Mouse (Mus musculus) c-Kit-negative CD71-positive TER-119-positive erythroid progenitor cells, embryonic 14.5 days (primary cell): ENCODE measurements around the gene Slc27a2.
"Not testable (repeated sequence)": the region's sequence is repeated elsewhere in the genome, so short reads cannot be mapped to it uniquely, and the experiment has no call there.

Experiments used
- DNase-seq: peaks from one replicate; pipeline ENCODE4 v3.0.0-alpha.2; 2013; ENCODE audit warnings: low read depth, low spot score

The Slc27a2 gene

DNA sequence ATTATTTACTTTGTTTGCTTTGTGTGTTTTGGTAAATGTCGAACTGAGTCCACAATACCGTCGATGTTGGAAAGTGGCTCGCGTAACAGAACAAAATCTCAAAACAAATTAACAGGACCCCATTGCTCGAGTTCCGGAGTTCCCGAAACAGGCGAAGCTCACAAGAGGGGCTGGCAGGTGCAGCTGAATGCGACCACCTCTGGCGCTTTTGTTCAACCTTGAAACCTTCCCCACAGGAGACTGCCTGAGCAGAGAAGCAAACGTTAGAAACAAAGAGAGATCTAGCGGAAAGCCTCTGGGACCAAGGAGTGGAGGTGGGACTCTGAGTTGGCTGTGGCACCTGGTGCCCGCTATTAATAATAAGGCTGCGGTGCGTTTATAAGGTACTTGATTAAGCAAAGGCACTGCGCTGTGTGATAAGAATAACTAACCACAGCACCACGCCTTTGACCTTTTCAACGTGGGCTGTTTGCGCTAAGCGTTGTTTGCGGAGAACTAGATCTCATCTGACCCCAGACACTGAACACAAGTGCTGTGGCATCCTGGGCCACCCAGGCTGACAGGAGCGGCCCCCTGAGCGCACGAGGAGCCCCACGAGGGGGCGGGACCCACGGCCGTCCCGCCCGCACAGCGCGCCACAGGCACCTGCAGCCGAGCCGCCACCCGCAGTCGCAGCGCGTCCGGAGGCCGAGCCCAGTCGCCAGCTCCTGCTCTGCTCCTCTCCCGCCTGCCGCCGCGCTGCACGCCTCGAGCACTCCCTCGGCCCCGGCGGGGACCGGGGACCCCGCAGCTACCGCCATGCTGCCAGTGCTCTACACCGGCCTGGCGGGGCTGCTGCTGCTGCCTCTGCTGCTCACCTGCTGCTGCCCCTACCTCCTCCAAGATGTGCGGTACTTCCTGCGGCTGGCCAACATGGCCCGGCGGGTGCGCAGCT lies at the start of gene Slc27a2:
Gene Slc27a2, plus strand, starts transcription at position 51 of the 934 bp plus-strand sequence.
- DNase-seq, result no peak

DNA sequence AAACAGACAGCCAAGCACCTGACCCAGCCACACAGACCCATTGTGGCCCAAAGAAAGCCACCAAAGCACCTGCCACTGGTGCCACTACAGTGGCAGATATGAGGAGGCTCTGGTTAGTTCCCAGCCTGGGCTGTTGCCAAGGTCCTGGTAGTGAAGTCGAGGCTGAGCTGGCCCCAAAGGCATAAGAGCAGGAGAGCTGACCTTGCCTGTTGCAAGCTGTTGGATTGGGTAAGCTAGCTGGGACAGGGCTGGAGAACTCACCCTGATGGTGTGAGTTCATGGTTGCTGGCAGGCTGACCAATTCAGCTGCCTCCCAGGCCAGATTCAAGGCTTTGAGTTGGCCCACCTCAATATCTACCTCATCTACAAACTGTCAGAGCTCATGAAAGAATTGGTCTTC lies 47.1 kb upstream of the Slc27a2 start:
- DNase-seq, result no peak

GRCm38 (mm10) chr2:126507477-126507876 lies 44.7 kb upstream of the Slc27a2 start:
- DNase-seq, result no peak

GRCm38 (mm10) chr2:126508228-126508627 lies 44.0 kb upstream of the Slc27a2 start:
- no peak for DNase-seq

- DNase-seq, result no peak
These were observed 37.0 kb upstream of the Slc27a2 start for GRCm38 (mm10) chr2:126515069-126515826.

DNA sequence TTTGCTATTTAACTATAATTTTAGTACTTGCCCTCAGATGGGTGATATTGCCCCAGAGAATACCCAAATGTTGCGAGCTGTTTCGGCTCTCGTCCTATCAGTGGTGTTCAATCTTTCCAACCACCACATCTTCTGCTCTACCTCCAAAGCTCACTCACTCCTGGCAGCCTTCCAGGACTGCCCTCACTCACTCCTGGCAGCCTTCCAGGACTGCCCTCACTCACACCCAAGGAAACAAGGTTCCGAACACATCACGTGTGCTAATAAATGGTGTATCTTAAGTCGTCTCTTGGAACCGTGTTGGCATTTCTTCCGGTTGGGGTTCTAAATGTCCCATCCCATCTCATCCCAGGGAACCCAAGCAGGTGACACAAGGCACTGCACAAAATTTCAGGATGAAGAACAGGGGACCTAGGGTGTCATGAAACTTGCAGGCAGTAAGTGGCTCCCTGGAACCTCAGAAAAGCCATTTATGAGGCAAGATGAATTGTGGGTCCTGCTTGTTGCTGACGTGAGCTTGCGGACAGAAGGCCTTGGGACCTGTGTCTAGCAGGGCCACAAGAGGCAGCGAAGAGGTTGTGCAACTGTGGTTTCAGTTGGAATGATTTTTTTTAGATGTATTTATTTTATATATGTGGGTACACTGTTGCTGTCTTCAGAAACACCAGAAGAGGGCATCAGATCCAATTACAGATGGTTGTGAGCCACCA lies 32.2 kb upstream of the Slc27a2 start:
- DNase-seq, result no peak

GRCm38 (mm10) chr2:126520828-126521227 lies 31.4 kb upstream of the Slc27a2 start:
- DNase-seq, result peak; percentile 11

DNA sequence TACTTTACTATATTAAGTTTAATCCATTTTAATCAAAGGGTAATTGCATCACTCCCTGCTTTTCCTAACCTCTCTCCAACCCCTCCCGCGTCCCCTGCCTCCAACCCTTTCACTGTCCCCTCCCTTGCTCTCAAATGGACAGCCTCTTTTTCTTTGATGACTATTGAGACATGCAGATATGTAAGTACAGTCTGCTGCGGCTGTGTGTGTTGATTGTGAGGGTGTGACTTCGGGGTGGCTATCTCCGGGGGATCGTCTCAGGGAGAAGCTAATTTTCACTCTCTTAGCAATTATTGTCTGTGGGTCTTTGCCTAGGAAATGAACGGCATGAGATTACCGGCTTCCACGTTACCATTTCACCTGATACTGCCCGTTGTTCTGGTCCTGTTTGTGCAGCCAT lies 30.7 kb upstream of the Slc27a2 start:
- no peak for DNase-seq

- DNase-seq, result no peak
These were observed 30.2 kb upstream of the Slc27a2 start for GRCm38 (mm10) chr2:126522056-126522455.

- not testable (repeated sequence) for DNase-seq
These were observed 29.0 kb upstream of the Slc27a2 start for GRCm38 (mm10) chr2:126523101-126523745.

- DNase-seq, result no peak
These were observed 27.9 kb upstream of the Slc27a2 start for GRCm38 (mm10) chr2:126524271-126524670.

GRCm38 (mm10) chr2:126527461-126527860 lies 24.7 kb upstream of the Slc27a2 start:
- no peak for DNase-seq

GRCm38 (mm10) chr2:126530581-126530980 lies 21.6 kb upstream of the Slc27a2 start:
- no peak for DNase-seq

- no peak for DNase-seq
These were observed 14.6 kb upstream of the Slc27a2 start for GRCm38 (mm10) chr2:126537654-126538053.

DNA sequence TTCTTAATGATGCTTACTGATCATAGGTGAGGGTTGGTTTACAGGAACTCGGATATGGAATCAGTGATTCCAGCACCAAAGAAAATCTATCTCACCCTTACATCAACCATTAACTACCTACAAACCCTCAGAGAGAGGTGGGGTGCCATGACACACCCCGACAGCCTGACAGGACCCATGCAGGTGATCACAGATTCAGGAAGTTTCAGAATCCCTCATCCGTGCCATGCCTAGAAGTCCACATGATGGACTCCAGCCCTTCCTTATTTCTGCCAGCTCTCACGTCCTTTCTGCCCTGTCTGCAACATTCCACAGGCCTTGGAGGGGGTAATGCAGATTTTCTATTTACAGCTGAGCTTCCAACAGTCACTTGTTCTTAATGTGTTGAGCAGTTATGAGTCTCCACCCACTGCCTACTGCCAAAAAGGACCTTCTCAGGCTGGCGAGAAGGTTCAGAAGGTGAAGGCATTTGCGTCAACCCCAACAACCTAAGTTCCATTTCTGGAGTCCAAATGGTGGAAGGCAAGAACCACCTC lies 11.7 kb upstream of the Slc27a2 start:
- DNase-seq, result no peak

DNA sequence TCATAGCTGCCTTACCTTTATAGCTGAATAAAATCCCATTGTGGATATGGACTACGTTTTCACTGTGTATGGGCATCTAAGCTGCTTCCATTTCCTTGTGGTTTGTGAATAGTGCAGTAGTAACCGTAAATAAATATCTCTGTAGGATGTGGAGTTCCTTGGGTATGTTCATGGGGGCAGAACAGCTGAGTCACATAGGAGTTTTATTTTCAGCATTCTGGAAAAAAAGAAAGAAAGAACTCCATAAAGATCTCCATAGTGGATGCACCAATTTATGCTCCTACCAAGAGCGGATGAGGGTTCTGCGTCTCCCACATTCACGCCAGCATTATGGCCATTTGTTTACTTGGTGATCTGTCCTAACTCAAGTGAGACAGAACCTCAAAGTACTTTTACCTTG lies 10.0 kb upstream of the Slc27a2 start:
- no peak for DNase-seq

GRCm38 (mm10) chr2:126545297-126545696 lies 6.9 kb upstream of the Slc27a2 start:
- DNase-seq, result no peak

DNA sequence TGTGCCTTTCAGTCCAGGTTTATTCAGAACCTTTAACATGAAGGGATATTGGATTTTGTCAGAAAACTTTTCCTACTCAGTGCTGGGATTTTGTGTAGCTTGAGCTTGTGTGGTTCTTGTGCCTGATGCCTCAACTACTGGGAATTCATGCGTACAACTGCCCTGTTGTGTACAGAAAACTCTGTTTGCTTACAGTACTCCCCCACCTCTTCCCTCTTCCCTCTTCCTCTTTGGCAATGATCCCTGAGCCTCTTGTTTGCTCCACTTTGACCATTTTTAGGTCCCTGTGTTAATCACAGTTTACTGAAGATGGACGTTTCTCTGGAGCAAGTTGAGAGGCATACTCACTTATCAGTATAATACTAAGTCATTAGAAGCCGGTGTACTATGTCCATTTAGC lies 5.8 kb upstream of the Slc27a2 start:
- no peak for DNase-seq

- DNase-seq, result no peak
These were observed 2.5 kb upstream of the Slc27a2 start for GRCm38 (mm10) chr2:126549681-126550080.

- DNase-seq, result no peak
These were observed 840 bp upstream of the Slc27a2 start for GRCm38 (mm10) chr2:126551244-126551890.

DNA sequence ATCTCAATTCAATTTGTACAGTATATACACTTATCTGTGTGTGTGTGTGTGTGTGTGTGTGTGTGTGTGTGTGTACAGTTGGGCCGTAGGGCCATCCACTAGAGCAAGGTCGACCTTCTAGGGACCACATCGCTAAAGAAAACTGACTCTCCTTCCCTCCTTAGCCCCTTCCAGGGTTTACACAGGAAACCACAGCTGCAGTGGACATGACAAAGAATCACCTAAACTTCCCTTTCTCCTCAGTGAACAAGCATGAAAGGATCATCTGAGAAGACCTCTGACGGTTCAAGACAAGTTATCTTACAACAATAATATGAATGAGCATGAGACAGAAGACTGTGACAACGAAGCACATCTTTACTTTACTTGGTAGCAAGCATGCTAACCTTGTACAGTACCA lies 311 bp upstream of the Slc27a2 start:
- no peak for DNase-seq
